Mouse (Mus musculus) neural tube, embryonic 14.5 days (tissue): ENCODE measurements at regions not wholly inside any gene's neighbourhood (a gene's known extent, or its start where the extent isn't known, plus 50 kb on each side); places are given as distances from the start of the nearest gene placed in this dataset.

Experiments
- ATAC-seq: fragments of 200-750 bp; cut with Nextera tagmentation; 2 replicates; pipeline ENCODE4 v1.8.0; 2017; ENCODE audit warnings: low read depth, mild to moderate bottlenecking, moderate TSS enrichment, moderate library complexity
- H3K27ac ChIP-seq: fragments of 300-500 bp; sonication (generic); 2 replicates; pipeline ENCODE4 v1.5.1; 2014; ENCODE audit warnings: low read depth, mild to moderate bottlenecking, control low read depth, low read length, moderate library complexity, mixed read lengths
- H3K27me3 ChIP-seq: fragments of 300-500 bp; sonication (generic); 2 replicates; pipeline ENCODE4 v1.6.1; 2014; ENCODE audit warnings: low read length; ENCODE audit not compliant: control insufficient read depth, insufficient read depth
- H3K36me3 ChIP-seq: fragments of 300-500 bp; sonication (generic); 2 replicates; pipeline ENCODE4 v1.6.1; 2014; ENCODE audit warnings: low read length, mixed read lengths; ENCODE audit not compliant: control insufficient read depth, insufficient read depth
- H3K4me1 ChIP-seq: fragments of 300-500 bp; sonication (generic); 2 replicates; pipeline ENCODE4 v1.6.1; 2014; ENCODE audit warnings: low read length; ENCODE audit not compliant: control insufficient read depth, insufficient read depth
- H3K4me2 ChIP-seq: fragments of 300-500 bp; sonication (generic); 2 replicates; pipeline ENCODE4 v1.6.1; 2014; ENCODE audit warnings: mild to moderate bottlenecking, low read depth, low read length, control low read depth
- H3K4me3 ChIP-seq: fragments of 300-500 bp; sonication (generic); 2 replicates; pipeline ENCODE4 v1.5.1; 2014; ENCODE audit warnings: low read depth, low read length, control low read depth, mixed read lengths
- H3K9ac ChIP-seq: fragments of 300-500 bp; sonication (generic); replicated peaks from 2 replicates; pipeline ENCODE4 v1.6.1; 2014; ENCODE audit warnings: low read depth, mild to moderate bottlenecking, control low read depth, low read length, mixed read lengths
- H3K9me3 ChIP-seq: fragments of 300-500 bp; sonication (generic); 2 replicates; pipeline ENCODE4 v1.6.1; 2016; ENCODE audit warnings: low read length; ENCODE audit not compliant: control insufficient read depth
- WGBS: fragments of 180-500 bp; shearing (Covaris S2); extraction: QIAGEN DNeasy Blood & Tissue Kit; methylation state at CpG from one replicate; pipeline ENCODE4 v1.1.7; 2014; 5-methylcytosine and 5-hydroxymethylcytosine counted together

DNA sequence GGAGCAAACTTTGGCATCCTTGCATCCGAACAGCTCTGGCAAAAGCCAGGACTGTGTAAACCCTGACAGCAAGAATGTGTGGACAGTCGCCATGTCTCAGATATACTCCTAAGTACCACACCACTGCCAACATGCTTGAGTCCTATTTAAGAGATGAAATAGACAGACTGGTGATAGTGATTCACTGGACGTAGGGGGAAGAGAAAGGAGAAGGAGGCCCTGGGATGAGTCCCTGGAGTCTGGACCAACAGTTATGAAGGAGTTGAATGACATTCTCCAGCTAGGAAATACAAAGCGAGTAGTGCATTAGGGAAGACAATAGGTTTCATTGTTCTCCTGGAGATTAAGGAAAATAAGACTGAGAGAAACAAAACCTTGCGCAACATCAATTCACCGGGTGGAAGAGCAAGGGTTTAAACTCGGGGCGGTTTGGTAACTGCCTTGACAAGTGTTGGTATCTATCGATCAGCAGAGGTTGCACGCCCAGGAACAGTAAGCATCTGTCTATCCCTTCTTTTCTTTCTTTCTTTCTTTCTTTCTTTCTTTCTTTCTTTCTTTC is 54.3 kb upstream of the Nrbf2 start:
- no peak for ATAC-seq
- no peaks in the 10 kb centered on the region for H3K36me3 ChIP-seq
- no peak overlapping the region for H3K27ac ChIP-seq
- H3K4me1 ChIP-seq, result no peaks in the 10 kb centered on the region
- WGBS, result 72% methylated on average over 10 of the region's 10 CpGs
- no peak overlapping the region for H3K9ac ChIP-seq
- no peaks in the 10 kb centered on the region for H3K27me3 ChIP-seq
- no peak overlapping the region for H3K4me2 ChIP-seq
- no peaks in the 10 kb centered on the region for H3K9me3 ChIP-seq
- no peak overlapping the region for H3K4me3 ChIP-seq

DNA sequence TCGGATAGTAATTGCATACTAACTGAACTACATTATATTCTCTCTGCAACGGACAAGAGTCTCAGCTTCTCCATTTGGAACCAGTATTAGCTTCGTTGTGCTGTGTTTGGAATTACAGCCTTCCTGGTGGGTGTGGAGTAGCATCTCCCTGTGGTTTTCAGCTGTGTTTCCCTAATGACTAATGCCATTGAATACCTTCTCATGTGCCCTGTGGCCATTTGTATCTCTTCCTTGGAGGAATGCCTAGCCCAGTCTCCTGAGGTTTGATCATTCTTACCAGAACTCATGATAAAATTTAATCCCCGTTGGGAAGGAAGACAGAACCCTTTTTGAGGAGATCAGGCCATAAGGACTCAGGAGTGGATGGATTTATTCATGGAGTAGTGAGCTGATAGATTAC is 59.6 kb upstream of the Nrbf2 start:
- no peak overlapping the region for H3K4me2 ChIP-seq
- no peaks in the 10 kb centered on the region for H3K36me3 ChIP-seq
- WGBS, result 87% methylated on average over 4 of the region's 4 CpGs
- ATAC-seq, result no peak
- H3K4me1 ChIP-seq, result no peaks in the 10 kb centered on the region
- no peak overlapping the region for H3K4me3 ChIP-seq
- no peaks in the 10 kb centered on the region for H3K9me3 ChIP-seq
- H3K27me3 ChIP-seq, result no peaks in the 10 kb centered on the region
- H3K27ac ChIP-seq, result no peak overlapping the region
- H3K9ac ChIP-seq, result no peak overlapping the region

DNA sequence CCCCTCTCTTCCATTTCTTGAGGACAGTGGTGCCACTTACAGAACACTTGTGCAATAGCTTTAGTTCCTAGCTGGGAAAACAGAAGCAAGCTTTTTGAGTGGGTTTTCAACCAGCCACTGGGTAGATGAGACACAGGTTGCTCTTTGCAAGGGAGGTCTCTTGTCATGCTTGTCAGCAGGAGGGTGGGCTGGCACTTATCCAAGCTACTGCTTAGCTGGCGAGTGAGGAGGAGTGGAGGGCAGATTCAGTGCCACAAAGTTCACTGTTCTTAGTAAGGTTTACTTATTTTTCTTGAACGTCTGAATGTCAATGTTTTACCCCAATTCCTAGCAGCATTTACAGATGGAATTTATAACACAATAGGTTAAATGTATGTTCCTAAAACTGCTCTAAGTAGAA is 65.9 kb upstream of the Nrbf2 start:
- Histone ChIP-seq H3K27ac (no peak overlapping the region), H3K4me2 (no peak overlapping the region), H3K9me3 (no peaks in the 10 kb centered on the region), H3K27me3 (no peaks in the 10 kb centered on the region), H3K36me3 (no peaks in the 10 kb centered on the region), H3K9ac (no peak overlapping the region), H3K4me1 (no peaks in the 10 kb centered on the region), H3K4me3 (no peak overlapping the region)
- no peak for ATAC-seq
- WGBS, result 52% methylated on average over 2 of the region's 2 CpGs

DNA sequence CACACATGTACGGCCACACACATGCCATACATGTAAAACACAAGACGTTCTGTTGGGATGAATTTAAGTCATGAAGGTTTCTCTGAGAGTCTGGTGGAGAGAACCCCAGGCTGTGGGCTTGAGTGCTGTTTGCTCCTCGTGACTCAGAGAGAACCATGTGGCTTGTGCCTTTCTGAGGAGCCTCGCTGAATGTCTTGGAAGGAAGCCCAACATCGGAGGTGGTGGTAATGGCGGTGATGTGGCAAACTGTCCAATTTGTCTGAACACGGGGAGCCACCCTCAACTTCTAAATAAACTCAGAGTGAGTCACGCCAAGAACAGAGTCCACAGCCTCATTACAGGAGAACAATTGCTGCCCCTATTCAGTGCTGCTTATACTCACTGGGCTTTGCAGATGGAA is 75.7 kb upstream of the Nrbf2 start:
- Histone ChIP-seq H3K9ac (no peak overlapping the region), H3K27ac (no peak overlapping the region), H3K4me3 (no peak overlapping the region), H3K4me1 (no peaks in the 10 kb centered on the region), H3K36me3 (no peaks in the 10 kb centered on the region), H3K27me3 (no peaks in the 10 kb centered on the region), H3K4me2 (no peak overlapping the region), H3K9me3 (no peaks in the 10 kb centered on the region)
- 76% methylated on average over 8 of the region's 8 CpGs for WGBS
- ATAC-seq, result no peak

DNA sequence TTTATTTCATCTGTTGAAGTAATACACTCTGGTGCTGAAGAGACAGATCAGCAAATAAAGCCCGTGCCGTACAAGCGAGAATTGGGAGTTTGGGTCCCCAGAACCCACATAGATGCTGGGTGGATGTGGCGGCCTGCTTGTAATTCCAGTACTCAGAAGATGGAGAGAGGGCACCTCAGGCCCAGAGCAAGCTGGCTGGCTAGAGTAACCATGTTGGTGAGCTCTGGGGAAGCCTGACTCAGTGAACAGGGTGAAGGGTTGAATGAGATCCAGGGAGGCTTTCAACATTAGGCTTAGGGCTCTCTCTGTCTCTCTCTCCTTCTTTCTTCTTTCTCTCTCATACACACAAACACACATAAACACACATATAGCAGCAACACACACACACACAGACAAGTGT is 76.2 kb upstream of the Nrbf2 start:
- no peaks in the 10 kb centered on the region for H3K36me3 ChIP-seq

DNA sequence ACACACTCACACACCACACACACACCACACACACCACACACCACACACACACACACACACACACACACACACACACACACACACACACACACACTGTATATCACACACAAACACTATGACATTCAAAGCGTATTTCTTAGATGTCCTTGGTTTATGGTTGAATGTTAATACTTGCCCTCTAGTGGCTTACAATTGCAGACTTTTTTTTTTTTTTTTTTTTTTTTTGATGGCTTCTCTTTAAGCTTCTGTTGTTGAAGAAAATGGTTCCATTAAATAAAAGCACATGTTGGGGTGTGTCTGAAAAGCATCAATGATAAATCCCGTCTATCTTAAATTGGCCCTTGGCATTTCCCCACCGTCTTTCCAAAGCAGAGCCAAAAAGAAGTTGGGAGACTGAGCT is 79.5 kb upstream of the Nrbf2 start:
- Histone ChIP-seq H3K4me2 (no peak overlapping the region), H3K9ac (no peak overlapping the region), H3K36me3 (no peaks in the 10 kb centered on the region), H3K27ac (no peak overlapping the region), H3K27me3 (no peaks in the 10 kb centered on the region), H3K4me1 (no peaks in the 10 kb centered on the region), H3K9me3 (no peaks in the 10 kb centered on the region), H3K4me3 (no peak overlapping the region)
- ATAC-seq, result no peak
- WGBS, result 95% methylated on average over 3 of the region's 3 CpGs

More for the DNA sequence above, 76.2 kb upstream of the Nrbf2 start:
- no peaks in the 10 kb centered on the region for H3K4me1 ChIP-seq
- no peak overlapping the region for H3K4me3 ChIP-seq
- no peaks in the 10 kb centered on the region for H3K27me3 ChIP-seq
- no peaks in the 10 kb centered on the region for H3K9me3 ChIP-seq
- ATAC-seq, result no peak
- H3K27ac ChIP-seq, result no peak overlapping the region
- H3K9ac ChIP-seq, result no peak overlapping the region
- H3K4me2 ChIP-seq, result no peak overlapping the region
- WGBS, result 89% methylated on average over 4 of the region's 4 CpGs

DNA sequence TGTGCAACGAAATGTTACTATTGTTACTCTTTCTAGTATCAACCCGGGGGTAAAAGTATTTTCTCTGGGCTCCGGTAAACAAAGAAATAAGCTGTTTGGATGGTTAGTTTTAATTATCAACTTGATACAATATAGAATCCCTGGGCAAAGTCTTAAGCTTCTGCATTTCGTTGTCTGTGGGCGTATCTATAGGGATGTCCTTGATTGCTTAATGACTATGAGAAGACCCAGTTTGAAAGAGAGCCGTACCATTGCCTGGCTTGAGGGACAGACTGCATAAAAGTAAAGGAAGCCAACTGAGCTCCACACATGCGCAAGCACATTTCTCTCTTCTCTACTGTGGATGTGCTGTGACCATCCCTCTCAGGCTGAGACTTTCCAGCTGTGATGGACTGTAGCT is 80.1 kb upstream of the Nrbf2 start:
- no peak overlapping the region for H3K9ac ChIP-seq
- ATAC-seq, result no peak
- no peak overlapping the region for H3K27ac ChIP-seq
- WGBS, result 85% methylated on average over 7 of the region's 7 CpGs
- no peaks in the 10 kb centered on the region for H3K9me3 ChIP-seq
- H3K4me3 ChIP-seq, result no peak overlapping the region
- no peak overlapping the region for H3K4me2 ChIP-seq
- no peaks in the 10 kb centered on the region for H3K4me1 ChIP-seq
- no peaks in the 10 kb centered on the region for H3K36me3 ChIP-seq
- no peaks in the 10 kb centered on the region for H3K27me3 ChIP-seq

DNA sequence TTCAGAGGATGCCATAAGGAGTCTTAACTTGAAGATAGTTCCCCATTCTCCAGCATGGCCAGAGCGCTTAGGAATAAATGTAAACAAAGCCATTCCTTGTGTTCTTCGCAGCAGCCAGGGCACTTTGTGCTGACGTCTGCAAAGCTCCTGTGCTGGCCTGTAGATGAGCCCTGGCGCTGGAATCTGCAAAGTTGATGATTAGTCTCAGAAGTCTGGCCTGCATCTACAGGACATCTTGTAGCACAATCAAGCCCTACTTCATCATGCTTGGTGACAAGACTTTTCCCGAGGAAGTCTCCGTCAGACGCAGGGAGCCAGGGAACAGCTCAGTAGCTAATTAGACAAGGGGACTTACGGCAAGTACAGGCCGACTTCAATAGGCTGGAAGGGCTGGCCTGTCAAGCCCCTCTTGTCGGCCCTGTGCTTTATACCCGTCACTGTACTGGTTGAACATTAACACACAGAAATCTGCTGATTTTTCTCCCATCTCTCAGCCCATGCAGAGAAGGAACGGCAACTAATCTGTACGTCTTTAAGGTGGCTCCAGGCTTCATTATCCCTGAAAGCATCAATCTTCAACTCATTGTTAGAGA is 87.6 kb upstream of the Nrbf2 start:
- no peak for ATAC-seq
- H3K4me3 ChIP-seq, result no peak overlapping the region
- H3K27me3 ChIP-seq, result no peaks in the 10 kb centered on the region
- no peaks in the 10 kb centered on the region for H3K36me3 ChIP-seq
- no peak overlapping the region for H3K27ac ChIP-seq
- no peak overlapping the region for H3K9ac ChIP-seq
- 24% methylated on average over 13 of the region's 13 CpGs for WGBS
- H3K4me1 ChIP-seq, result no peaks in the 10 kb centered on the region
- H3K9me3 ChIP-seq, result no peaks in the 10 kb centered on the region
- no peak overlapping the region for H3K4me2 ChIP-seq

DNA sequence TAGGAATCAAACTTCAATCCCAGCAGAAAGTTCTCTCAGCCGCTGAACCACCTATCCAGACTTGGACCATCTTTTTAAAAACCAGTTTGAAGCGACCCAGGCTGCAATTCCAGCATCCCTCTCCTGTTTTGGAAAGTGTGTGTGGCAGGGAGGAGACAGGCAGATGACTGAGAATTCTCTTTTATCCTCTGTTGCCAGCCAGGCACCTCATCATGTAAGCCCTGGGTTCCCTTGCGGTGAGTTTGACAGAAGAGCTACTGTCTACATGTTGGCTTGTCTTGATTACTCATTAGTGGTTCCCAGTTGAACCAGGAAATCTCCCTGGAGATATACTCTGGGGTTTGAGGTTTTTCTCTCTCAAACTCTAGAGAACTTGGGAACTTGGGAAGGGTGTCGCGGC is 91.5 kb upstream of the Nrbf2 start:
- Histone ChIP-seq H3K27ac (no peak overlapping the region), H3K9ac (no peak overlapping the region), H3K9me3 (no peaks in the 10 kb centered on the region), H3K4me2 (no peak overlapping the region), H3K27me3 (no peaks in the 10 kb centered on the region), H3K36me3 (no peaks in the 10 kb centered on the region), H3K4me1 (no peaks in the 10 kb centered on the region), H3K4me3 (no peak overlapping the region)
- 95% methylated on average over 5 of the region's 5 CpGs for WGBS
- no peak for ATAC-seq
